Mouse (Mus musculus): ENCODE results near the gene Ublcp1. TPM values are rescaled to one million over a fixed set of nuclear protein-coding genes. Genes with fewer than 3 reads are reported as not detected.

Gene Ublcp1
- polyA plus RNA-seq, 1 experiment: 52.5 TPM

- Histone ChIP-seq H3K4me3 (replicated peaks; ENCODE audit: control insufficient read depth, low read depth, low read length) (no peak overlapping the region), H3K27ac (ENCODE audit: control insufficient read depth, insufficient read depth, low read depth, low read length, poor library complexity) (peak overlapping the region; percentile 96), H3K4me1 (ENCODE audit: control insufficient read depth, insufficient read depth, low read length) (peaks cover 3% of the 10 kb centered on the region; the same call in 1 of the 2 replicates)
- 57% methylated on average over 14 of the region's 14 CpGs for WGBS
- TF ChIP-seq POLR2A (IDR thresholded peaks at IDR 0.05; ENCODE audit: borderline replicate concordance, control insufficient read depth, low read depth, low read length): no peak
- no peak for TF ChIP-seq CTCF (IDR thresholded peaks at IDR 0.05; ENCODE audit: control insufficient read depth, insufficient read depth, low read length)
These were observed 42.0 kb upstream of the Ublcp1 start for GRCm38 (mm10) chr11:44512044-44513025.

- TF ChIP-seq POLR2A (IDR thresholded peaks at IDR 0.05; ENCODE audit: borderline replicate concordance, control insufficient read depth, low read depth, low read length) (no peak), CTCF (IDR thresholded peaks at IDR 0.05; ENCODE audit: control insufficient read depth, insufficient read depth, low read length) (no peak)
- Histone ChIP-seq H3K4me3 (replicated peaks; ENCODE audit: control insufficient read depth, low read depth, low read length) (no peak overlapping the region), H3K27ac (ENCODE audit: control insufficient read depth, insufficient read depth, low read depth, low read length, poor library complexity) (no peak overlapping the region), H3K4me1 (ENCODE audit: control insufficient read depth, insufficient read depth, low read length) (peaks cover 2% of the 10 kb centered on the region; the same call in 1 of the 2 replicates)
- WGBS: 68% methylated on average over 7 of the region's 7 CpGs
These were observed 40.1 kb upstream of the Ublcp1 start for GRCm38 (mm10) chr11:44510371-44510770.

- Histone ChIP-seq H3K4me3 (replicated peaks; ENCODE audit: control insufficient read depth, low read depth, low read length) (no peak overlapping the region), H3K4me1 (ENCODE audit: control insufficient read depth, insufficient read depth, low read length) (peaks cover 2% of the 10 kb centered on the region; the same call in 1 of the 2 replicates), H3K27ac (ENCODE audit: control insufficient read depth, insufficient read depth, low read depth, low read length, poor library complexity) (no peak overlapping the region)
- no peak for TF ChIP-seq POLR2A (IDR thresholded peaks at IDR 0.05; ENCODE audit: borderline replicate concordance, control insufficient read depth, low read depth, low read length)
- TF ChIP-seq CTCF (IDR thresholded peaks at IDR 0.05; ENCODE audit: control insufficient read depth, insufficient read depth, low read length): no peak
- WGBS: 70% methylated on average over 2 of the region's 2 CpGs
These were observed 39.6 kb upstream of the Ublcp1 start for GRCm38 (mm10) chr11:44509906-44510305.

GRCm38 (mm10) chr11:44508876-44509275 is 38.6 kb upstream of the Ublcp1 start:
- no peak overlapping the region for H3K4me3 ChIP-seq (replicated peaks; ENCODE audit: control insufficient read depth, low read depth, low read length)
- 67% methylated on average over 4 of the region's 4 CpGs for WGBS
- H3K4me1 ChIP-seq (ENCODE audit: control insufficient read depth, insufficient read depth, low read length): peaks cover 3% of the 10 kb centered on the region; the same call in 1 of the 2 replicates
- TF ChIP-seq CTCF (IDR thresholded peaks at IDR 0.05; ENCODE audit: control insufficient read depth, insufficient read depth, low read length): no peak
- TF ChIP-seq POLR2A (IDR thresholded peaks at IDR 0.05; ENCODE audit: borderline replicate concordance, control insufficient read depth, low read depth, low read length): no peak
- peak overlapping the region; percentile 67 for H3K27ac ChIP-seq (ENCODE audit: control insufficient read depth, insufficient read depth, low read depth, low read length, poor library complexity)

GRCm38 (mm10) chr11:44504761-44505160 is 34.5 kb upstream of the Ublcp1 start:
- WGBS: 79% methylated on average over 3 of the region's 3 CpGs
- no peak overlapping the region for H3K27ac ChIP-seq (ENCODE audit: control insufficient read depth, insufficient read depth, low read depth, low read length, poor library complexity)
- TF ChIP-seq CTCF (IDR thresholded peaks at IDR 0.05; ENCODE audit: control insufficient read depth, insufficient read depth, low read length): no peak
- TF ChIP-seq POLR2A (IDR thresholded peaks at IDR 0.05; ENCODE audit: borderline replicate concordance, control insufficient read depth, low read depth, low read length): no peak
- no peak overlapping the region for H3K4me3 ChIP-seq (replicated peaks; ENCODE audit: control insufficient read depth, low read depth, low read length)
- peaks cover 1% of the 10 kb centered on the region; the same call in 1 of the 2 replicates for H3K4me1 ChIP-seq (ENCODE audit: control insufficient read depth, insufficient read depth, low read length)

GRCm38 (mm10) chr11:44504146-44504545 is 33.8 kb upstream of the Ublcp1 start:
- 28% methylated on average over 7 of the region's 7 CpGs for WGBS
- Histone ChIP-seq H3K4me3 (replicated peaks; ENCODE audit: control insufficient read depth, low read depth, low read length) (no peak overlapping the region), H3K4me1 (ENCODE audit: control insufficient read depth, insufficient read depth, low read length) (peaks cover 1% of the 10 kb centered on the region; the same call in 1 of the 2 replicates), H3K27ac (ENCODE audit: control insufficient read depth, insufficient read depth, low read depth, low read length, poor library complexity) (no peak overlapping the region)
- TF ChIP-seq CTCF (IDR thresholded peaks at IDR 0.05; ENCODE audit: control insufficient read depth, insufficient read depth, low read length) (no peak), POLR2A (IDR thresholded peaks at IDR 0.05; ENCODE audit: borderline replicate concordance, control insufficient read depth, low read depth, low read length) (no peak)

GRCm38 (mm10) chr11:44502931-44503330 is 32.6 kb upstream of the Ublcp1 start:
- TF ChIP-seq POLR2A (IDR thresholded peaks at IDR 0.05; ENCODE audit: borderline replicate concordance, control insufficient read depth, low read depth, low read length) (no peak), CTCF (IDR thresholded peaks at IDR 0.05; ENCODE audit: control insufficient read depth, insufficient read depth, low read length) (no peak)

GRCm38 (mm10) chr11:44501477-44501876 is 31.2 kb upstream of the Ublcp1 start:
- TF ChIP-seq POLR2A (IDR thresholded peaks at IDR 0.05; ENCODE audit: borderline replicate concordance, control insufficient read depth, low read depth, low read length) (no peak), CTCF (IDR thresholded peaks at IDR 0.05; ENCODE audit: control insufficient read depth, insufficient read depth, low read length) (no peak)
- Histone ChIP-seq H3K4me3 (replicated peaks; ENCODE audit: control insufficient read depth, low read depth, low read length) (no peak overlapping the region), H3K4me1 (ENCODE audit: control insufficient read depth, insufficient read depth, low read length) (peaks cover 9% of the 10 kb centered on the region; the same call in 1 of the 2 replicates), H3K27ac (ENCODE audit: control insufficient read depth, insufficient read depth, low read depth, low read length, poor library complexity) (no peak overlapping the region)
- 94% methylated on average over 2 of the region's 2 CpGs for WGBS

More at GRCm38 (mm10) chr11:44502931-44503330, 32.6 kb upstream of the Ublcp1 start:
- Histone ChIP-seq H3K4me3 (replicated peaks; ENCODE audit: control insufficient read depth, low read depth, low read length) (no peak overlapping the region), H3K4me1 (ENCODE audit: control insufficient read depth, insufficient read depth, low read length) (peaks cover 6% of the 10 kb centered on the region; the same call in 1 of the 2 replicates), H3K27ac (ENCODE audit: control insufficient read depth, insufficient read depth, low read depth, low read length, poor library complexity) (no peak overlapping the region)
- 70% methylated on average over 5 of the region's 5 CpGs for WGBS

All from bone marrow, adult 2 months (tissue).